Mouse (Mus musculus) forebrain, embryonic 10.5 days (tissue): ENCODE results near the gene Rnf212. TPM values are rescaled to one million over a fixed set of nuclear protein-coding genes. Genes with fewer than 3 reads are reported as not detected.

Experiments
- DNase-seq: peaks from one replicate; pipeline ENCODE4 v3.0.0-alpha.2; 2017; ENCODE audit warnings: low spot score; ENCODE audit errors: extremely low spot score
- H3K27ac ChIP-seq: fragments of 300-500 bp; sonication (generic); 2 replicates; pipeline ENCODE4 v1.5.1; 2016; ENCODE audit warnings: mild to moderate bottlenecking
- H3K27me3 ChIP-seq: fragments of 300-500 bp; sonication (generic); 2 replicates; pipeline ENCODE4 v1.6.1; 2016; ENCODE audit warnings: mild to moderate bottlenecking; ENCODE audit not compliant: poor library complexity, severe bottlenecking
- H3K36me3 ChIP-seq: fragments of 300-500 bp; sonication (generic); replicated peaks from 2 replicates; pipeline ENCODE4 v1.6.1; 2016; ENCODE audit warnings: mild to moderate bottlenecking, moderate library complexity
- H3K4me1 ChIP-seq: fragments of 300-500 bp; sonication (generic); 2 replicates; pipeline ENCODE4 v1.6.1; 2016
- H3K4me3 ChIP-seq: fragments of 300-500 bp; sonication (generic); 2 replicates; pipeline ENCODE4 v1.5.1; 2016; ENCODE audit warnings: mild to moderate bottlenecking, moderate library complexity
- H3K9me3 ChIP-seq: fragments of 300-500 bp; sonication (generic); 2 replicates; pipeline ENCODE4 v1.6.1; 2016; ENCODE audit warnings: mild to moderate bottlenecking, moderate library complexity
- WGBS: fragments of 180-500 bp; shearing (Covaris S2); methylation state at CpG from one replicate; pipeline ENCODE4 v1.1.7; 2016; 5-methylcytosine and 5-hydroxymethylcytosine counted together
- polyA plus RNA-seq: library from polyadenylated mRNA; unstranded; fragments of >200 nt; fragmentation: Nextera tagmentation; extraction: Ambion mirVana; gene quantifications from 2 replicates; pipeline ENCODE4 v1.2.1, GENCODE M21; 2016

Gene Rnf212
- polyA plus RNA-seq, 1 experiment from 2014 or later, result 0.27 TPM

DNA sequence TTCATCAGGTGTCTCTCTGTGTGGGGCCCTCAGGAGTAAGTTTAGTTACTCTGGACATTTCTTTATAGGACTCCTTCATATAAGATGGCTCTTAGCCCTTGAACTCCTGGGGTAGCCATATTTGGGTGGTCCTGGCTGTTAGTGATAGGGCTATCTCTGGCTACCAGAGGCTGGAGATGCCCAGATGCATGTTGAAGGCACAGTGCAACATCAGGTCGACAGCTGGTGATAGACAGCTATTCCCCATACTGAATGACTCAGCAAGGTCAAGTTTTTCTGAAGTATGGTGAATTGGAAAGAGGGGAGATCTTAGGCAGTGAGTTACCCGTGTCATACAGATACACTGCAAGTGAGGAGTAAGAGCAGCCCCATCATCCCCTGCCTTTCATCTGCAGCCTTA, 67.0 kb downstream of the Rnf212 start:
- peaks cover 61% of the 10 kb centered on the region for H3K36me3 ChIP-seq
- peaks cover 13% of the 10 kb centered on the region for H3K4me1 ChIP-seq
- DNase-seq, result no peak
- no peak overlapping the region for H3K4me3 ChIP-seq
- H3K9me3 ChIP-seq, result no peaks in the 10 kb centered on the region
- 82% methylated on average over 2 of the region's 2 CpGs for WGBS
- no peaks in the 10 kb centered on the region for H3K27me3 ChIP-seq
- no peak overlapping the region for H3K27ac ChIP-seq

DNA sequence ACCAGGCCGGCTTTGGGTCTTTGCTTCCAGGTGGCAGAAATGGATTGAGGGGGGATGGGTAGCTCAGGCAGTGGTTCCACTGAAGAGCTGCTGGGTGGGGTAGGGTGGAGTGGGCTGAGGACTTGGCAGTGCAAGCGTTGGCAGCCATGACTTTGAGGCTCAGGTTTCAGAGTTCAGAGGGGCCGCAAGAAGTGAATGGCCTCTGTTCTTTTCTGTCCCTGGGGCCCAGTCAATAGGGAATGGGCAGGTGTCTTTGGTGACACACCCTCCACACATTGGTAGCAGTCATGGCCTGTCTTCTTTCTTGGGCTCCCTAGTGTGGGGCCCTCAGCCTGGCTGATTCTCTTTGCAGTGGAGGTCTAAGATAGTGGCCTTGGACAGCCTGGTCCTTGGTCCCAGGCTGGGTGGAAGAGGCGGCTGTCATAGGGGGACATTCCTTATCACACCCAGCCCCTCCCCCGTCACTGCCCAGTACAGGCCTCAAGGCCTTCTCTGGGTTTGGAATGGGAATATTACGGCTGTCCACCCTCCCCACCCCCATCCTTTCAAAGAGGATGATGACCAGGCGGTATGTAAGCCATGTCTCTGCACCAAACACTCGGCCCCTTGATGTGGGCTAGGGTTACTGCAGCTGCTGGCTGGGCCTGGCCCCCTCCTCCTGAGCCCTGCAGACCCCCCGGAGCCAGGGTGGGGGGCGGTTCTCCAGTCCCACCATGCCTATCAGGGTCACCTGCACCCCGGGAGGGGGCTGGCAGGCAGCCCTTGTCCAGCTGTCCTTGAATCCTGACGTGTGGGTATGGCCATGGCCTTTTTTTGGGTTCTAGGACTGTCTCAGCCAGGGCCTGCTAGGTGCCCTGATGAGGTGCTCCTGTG, 70.8 kb downstream of the Rnf212 start:
- H3K4me1 ChIP-seq, result peaks cover 43% of the 10 kb centered on the region
- WGBS, result 84% methylated on average over 12 of the region's 12 CpGs
- no peaks in the 10 kb centered on the region for H3K27me3 ChIP-seq
- H3K27ac ChIP-seq, result 0 out of 2 replicates have a peak overlapping the region, but pooled peaks have one; percentile 0
- no peaks in the 10 kb centered on the region for H3K9me3 ChIP-seq
- H3K36me3 ChIP-seq, result peaks cover 78% of the 10 kb centered on the region
- no peak for DNase-seq
- H3K4me3 ChIP-seq, result no peak overlapping the region

DNA sequence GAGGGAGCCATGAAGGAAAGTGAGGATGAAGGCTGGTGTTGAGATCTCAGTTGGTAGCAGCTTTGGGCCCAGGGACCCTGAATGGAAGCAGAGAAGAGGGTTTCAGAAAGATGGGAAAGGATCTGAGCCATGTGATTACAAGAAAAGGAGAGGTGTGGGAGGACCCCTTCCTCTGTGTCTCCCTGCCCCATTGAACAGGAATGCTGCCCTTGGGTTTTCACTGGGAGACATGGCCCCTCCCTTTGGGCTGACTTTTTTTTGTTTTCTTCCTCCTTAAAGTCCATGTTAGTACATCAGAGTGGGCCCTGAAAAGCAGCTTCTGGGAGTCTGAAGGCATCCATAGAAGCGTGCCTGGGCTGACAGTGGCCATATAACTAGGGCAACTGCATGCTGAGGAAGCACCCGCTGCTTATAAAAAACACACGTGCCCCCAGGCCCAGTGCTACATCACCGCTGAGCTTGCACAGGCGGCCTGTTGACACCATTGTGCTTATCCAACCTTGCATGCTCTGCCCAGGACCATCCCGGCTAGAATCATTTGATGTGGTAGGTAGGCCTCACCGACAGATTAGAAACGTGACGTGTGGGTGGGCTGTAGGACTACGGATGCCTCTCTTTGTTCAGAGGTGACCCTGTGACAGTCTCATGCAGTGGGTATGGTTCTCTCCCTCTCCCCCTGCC, 73.3 kb downstream of the Rnf212 start:
- 70% methylated on average over 10 of the region's 10 CpGs for WGBS
- H3K36me3 ChIP-seq, result peaks cover 65% of the 10 kb centered on the region
- H3K27ac ChIP-seq, result 0 out of 2 replicates have a peak overlapping the region, but pooled peaks have one; percentile 20

DNA sequence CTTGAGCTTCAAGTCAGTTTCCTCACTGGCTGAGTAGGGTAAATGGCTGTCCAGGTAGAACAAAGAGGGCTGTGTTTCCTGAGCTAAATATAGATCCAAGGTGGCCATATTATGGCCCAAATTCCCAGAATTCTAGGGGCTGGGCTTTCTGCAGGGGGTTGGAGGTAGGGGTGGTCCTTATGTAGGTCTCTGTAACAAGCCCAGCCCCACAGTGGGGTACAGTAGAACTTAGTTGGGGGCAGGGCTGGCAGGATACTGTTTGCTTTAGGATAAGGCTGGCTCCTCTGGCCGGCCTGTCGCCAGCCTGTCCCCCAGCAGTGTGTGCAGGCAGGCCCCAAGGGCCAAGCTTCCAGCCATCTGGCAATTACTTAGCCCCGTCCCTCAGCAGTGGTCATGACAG, 74.4 kb downstream of the Rnf212 start:
- no peak for DNase-seq
- no peak overlapping the region for H3K4me3 ChIP-seq
- H3K9me3 ChIP-seq, result no peaks in the 10 kb centered on the region
- H3K27ac ChIP-seq, result 0 out of 2 replicates have a peak overlapping the region, but pooled peaks have one; percentile 20
- 77% methylated on average over 3 of the region's 3 CpGs for WGBS
- H3K36me3 ChIP-seq, result peaks cover 63% of the 10 kb centered on the region
- peaks cover 79% of the 10 kb centered on the region for H3K4me1 ChIP-seq
- H3K27me3 ChIP-seq, result peaks cover 10% of the 10 kb centered on the region; the same call in 1 of the 2 replicates

More for the DNA sequence above, 73.3 kb downstream of the Rnf212 start:
- Histone ChIP-seq H3K9me3 (no peaks in the 10 kb centered on the region), H3K4me1 (peaks cover 68% of the 10 kb centered on the region), H3K27me3 (0 out of 2 replicates have a peak, but pooled peaks cover under 1% of the 10 kb centered on the region), H3K4me3 (no peak overlapping the region)
- DNase-seq, result no peak

DNA sequence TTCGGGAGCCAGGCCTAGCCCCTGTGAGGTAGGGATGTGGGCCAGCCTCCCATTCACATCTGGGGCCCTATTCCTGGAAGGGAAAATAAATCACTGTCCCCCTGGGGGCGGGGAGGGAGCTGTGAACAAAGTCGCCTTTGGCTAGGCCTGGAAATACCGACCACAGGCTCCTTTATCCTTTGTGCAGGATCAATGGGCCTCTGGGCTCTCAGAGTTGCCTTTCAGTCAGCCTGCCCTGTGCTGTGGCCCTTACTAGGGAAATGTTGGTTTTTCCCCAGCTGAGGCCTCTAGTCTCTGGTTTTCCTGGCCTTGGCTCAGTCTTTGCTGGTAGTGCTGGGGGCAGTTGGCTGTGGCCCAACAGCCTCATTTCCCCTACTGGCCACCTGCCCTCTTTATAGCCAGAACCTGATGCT, 77.4 kb downstream of the Rnf212 start:
- WGBS, result 17% methylated on average over 4 of the region's 4 CpGs
- DNase-seq, result peak; percentile 60
- no peaks in the 10 kb centered on the region for H3K9me3 ChIP-seq
- H3K27ac ChIP-seq, result peak overlapping the region; percentile 80
- H3K36me3 ChIP-seq, result peaks cover 33% of the 10 kb centered on the region
- H3K4me3 ChIP-seq, result peak overlapping the region; percentile 84
- H3K27me3 ChIP-seq, result peaks cover 26% of the 10 kb centered on the region
- H3K4me1 ChIP-seq, result peaks cover 87% of the 10 kb centered on the region

DNA sequence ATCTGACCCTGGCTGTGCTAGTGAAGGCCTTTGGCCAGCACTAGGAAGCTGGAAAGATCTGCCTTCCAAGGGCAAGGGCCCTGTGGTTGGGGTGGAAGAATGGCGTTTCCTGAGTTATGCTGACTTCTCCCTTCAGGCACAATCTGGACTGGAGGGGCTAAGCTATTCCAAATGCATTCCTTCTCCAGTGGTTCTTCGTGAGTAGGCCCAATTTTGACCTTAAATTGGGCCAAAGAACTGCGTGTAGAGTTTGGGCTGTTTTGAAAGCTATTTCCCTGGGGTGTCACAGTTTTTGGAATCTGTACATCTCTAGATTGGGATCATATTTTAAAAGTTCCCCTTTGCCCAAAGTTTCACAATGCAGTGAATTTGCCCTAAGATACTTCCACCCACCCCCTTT, 78.2 kb downstream of the Rnf212 start:
- peaks cover 90% of the 10 kb centered on the region for H3K4me1 ChIP-seq
- no peak for DNase-seq
- WGBS, result 82% methylated on average over 3 of the region's 3 CpGs
- H3K9me3 ChIP-seq, result no peaks in the 10 kb centered on the region
- peaks cover 35% of the 10 kb centered on the region for H3K27me3 ChIP-seq
- H3K27ac ChIP-seq, result peak overlapping the region; percentile 48; the same call in 1 of the 2 replicates
- peaks cover 25% of the 10 kb centered on the region for H3K36me3 ChIP-seq
- H3K4me3 ChIP-seq, result peak overlapping the region; percentile 84; the same call in 1 of the 2 replicates

DNA sequence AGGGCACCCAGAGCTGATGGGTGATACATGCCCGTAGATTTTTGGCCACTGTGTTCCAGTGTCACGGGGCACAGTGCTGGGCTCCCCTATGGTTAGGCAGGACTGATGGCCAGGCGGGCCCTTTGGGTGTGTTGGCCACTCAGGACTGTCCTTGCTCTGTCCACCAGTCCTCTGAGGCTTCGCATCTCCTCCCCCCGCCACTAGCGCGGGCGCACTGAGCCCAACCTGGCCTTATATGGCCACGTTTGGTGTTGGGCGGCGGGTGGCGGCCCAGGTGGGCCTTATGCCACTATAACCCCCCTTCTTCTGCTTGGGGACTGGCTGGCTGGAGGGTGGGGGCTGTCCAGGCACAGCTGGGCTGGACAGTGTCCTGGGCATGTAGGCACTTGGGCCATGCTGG, 78.9 kb downstream of the Rnf212 start:
- Histone ChIP-seq H3K27me3 (peaks cover 39% of the 10 kb centered on the region), H3K4me3 (peak overlapping the region; percentile 84), H3K4me1 (peaks cover 83% of the 10 kb centered on the region), H3K9me3 (no peaks in the 10 kb centered on the region), H3K27ac (peak overlapping the region; percentile 48; the same call in 1 of the 2 replicates), H3K36me3 (peaks cover 24% of the 10 kb centered on the region)
- DNase-seq, result no peak
- 93% methylated on average over 12 of the region's 12 CpGs for WGBS

DNA sequence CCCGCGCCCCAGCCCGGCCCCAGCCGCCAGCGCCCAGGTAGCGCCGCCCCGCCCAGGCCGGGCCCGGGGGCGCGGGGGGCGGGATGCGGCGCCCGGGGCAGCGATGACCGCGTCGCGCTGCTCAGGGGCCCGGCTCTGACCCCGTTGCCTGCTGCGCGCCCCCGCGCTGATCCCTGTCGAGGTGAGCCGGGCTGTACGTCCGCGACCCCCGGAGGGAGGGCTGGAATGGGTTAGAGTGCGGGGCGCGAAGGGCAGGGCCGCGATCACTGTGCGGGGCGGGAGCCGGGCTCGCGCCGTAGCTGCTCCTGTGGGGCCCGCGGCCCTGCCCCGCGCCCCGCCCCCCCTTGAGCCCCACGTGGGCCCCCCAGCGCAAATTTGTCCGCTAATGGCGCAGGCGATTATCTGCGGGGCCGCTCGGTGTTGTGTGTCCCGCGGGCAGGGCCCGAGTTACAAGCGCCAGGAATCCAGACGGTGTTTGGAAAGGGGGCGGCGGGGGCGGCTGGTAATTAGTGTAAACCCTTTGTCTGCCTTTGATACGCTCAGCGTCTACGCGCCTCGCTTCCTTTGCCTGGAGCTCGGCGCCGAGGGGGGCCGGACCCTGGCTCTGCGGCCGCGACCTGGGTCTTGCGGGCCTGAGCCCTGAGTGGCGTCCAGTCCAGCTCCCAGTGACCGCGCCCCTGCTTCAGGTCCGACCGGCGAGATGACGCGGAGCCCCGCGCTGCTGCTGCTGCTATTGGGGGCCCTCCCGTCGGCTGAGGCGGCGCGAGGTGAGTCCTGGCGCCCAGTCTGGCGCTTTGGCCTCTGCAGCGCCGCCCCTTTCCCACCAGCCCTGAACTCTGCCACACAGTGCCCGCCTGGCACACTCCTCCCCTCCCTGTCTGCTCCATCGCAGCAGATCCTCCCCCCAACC, 80.2 kb downstream of the Rnf212 start:
- peak overlapping the region; percentile 84 for H3K4me3 ChIP-seq
- peaks cover 39% of the 10 kb centered on the region for H3K27me3 ChIP-seq
- under 1% methylated on average over 97 of the region's 99 CpGs for WGBS
- H3K9me3 ChIP-seq, result no peaks in the 10 kb centered on the region
- peak overlapping the region; percentile 91 for H3K27ac ChIP-seq
- peak; percentile 52 for DNase-seq
- H3K36me3 ChIP-seq, result peaks cover 24% of the 10 kb centered on the region
- peaks cover 71% of the 10 kb centered on the region for H3K4me1 ChIP-seq

DNA sequence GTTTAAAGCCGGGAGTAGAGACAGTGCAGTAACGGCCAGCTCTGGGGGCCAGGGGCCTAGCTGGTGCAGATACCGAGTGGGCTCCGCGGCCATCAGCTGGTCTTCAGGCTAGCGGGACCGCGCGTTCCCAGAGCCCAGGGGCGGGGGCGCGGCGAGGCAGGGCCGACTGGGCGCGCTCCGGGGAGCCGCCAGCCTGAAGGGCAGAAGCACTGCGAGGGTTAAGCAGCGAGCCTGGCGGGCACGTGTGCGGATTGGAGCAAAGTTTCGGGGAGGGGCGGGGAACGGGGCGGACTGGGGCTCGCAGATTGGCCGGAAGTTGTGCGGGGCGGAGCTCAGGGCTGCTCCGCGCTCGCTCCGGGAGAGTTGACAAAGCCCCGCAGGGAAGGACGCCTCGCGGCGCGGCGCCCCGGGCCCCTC, 80.9 kb downstream of the Rnf212 start:
- Histone ChIP-seq H3K9me3 (no peaks in the 10 kb centered on the region), H3K36me3 (peaks cover 20% of the 10 kb centered on the region), H3K4me3 (peak overlapping the region; percentile 84), H3K4me1 (peaks cover 66% of the 10 kb centered on the region), H3K27me3 (peaks cover 39% of the 10 kb centered on the region), H3K27ac (peak overlapping the region; percentile 91)
- under 1% methylated on average over 42 of the region's 43 CpGs for WGBS
- peak; percentile 93 for DNase-seq

DNA sequence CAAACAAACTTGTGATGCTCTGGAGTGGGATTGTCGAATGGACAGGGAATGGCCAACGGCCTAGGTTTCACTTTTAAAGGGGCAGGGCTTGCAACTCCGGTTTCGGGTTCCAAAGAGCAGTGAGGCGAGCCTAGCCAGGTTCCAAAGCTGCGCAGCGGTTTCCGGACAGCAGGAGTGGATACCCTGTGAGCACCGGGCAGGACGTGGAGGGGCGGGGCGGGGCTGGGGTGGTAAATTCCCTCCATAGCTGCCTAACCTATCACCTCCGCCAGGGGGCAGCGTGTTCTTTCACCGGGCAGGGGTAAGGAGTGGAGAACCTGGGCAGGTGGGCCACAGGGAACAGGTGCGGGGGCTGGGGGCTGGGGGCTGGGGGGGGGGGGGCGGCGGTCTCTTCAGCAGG, 82.5 kb downstream of the Rnf212 start, which contains the start of gene Fgfrl1:
Gene Fgfrl1, plus strand, starts transcription at position 112 of the 400 bp plus-strand sequence.
- no peak within 1 kb of the TSS for H3K27ac ChIP-seq
- peaks cover 50% of the 10 kb centered on the region for H3K4me1 ChIP-seq
- peak; percentile 53 for DNase-seq

DNA sequence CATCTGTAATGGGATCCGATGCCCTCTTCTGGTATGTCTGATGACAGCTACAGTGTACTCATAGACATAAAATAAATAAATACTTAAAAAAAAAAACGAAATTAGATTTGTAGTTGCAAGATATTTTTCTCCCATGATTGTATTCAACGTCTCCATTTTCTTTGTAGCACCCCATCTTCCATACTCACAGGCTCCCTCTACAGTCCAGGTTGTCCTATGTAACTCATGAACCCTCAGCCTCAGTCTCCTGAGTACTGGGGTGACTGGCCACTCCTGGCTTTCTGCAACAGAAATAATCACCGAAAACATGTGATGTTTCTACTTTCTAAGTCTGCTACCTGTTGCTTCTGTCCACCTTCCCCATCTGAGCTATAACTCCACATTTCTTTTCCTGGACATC, 83.6 kb downstream of the Rnf212 start:
- 78% methylated on average over 4 of the region's 4 CpGs for WGBS
- H3K27ac ChIP-seq, result no peak overlapping the region
- H3K9me3 ChIP-seq, result no peaks in the 10 kb centered on the region
- DNase-seq, result no peak
- peaks cover 39% of the 10 kb centered on the region for H3K4me1 ChIP-seq
- H3K36me3 ChIP-seq, result peaks cover 7% of the 10 kb centered on the region
- peaks cover 35% of the 10 kb centered on the region for H3K27me3 ChIP-seq
- no peak overlapping the region for H3K4me3 ChIP-seq

More for the DNA sequence above, 82.5 kb downstream of the Rnf212 start, which contains the start of gene Fgfrl1:
- H3K27me3 ChIP-seq, result peaks cover 39% of the 10 kb centered on the region
- peaks cover 10% of the 10 kb centered on the region for H3K36me3 ChIP-seq
- 5% methylated on average over 18 of the region's 18 CpGs for WGBS
- H3K4me3 ChIP-seq, result peak within 1 kb of the TSS; percentile 84
- H3K9me3 ChIP-seq, result no peaks in the 10 kb centered on the region

DNA sequence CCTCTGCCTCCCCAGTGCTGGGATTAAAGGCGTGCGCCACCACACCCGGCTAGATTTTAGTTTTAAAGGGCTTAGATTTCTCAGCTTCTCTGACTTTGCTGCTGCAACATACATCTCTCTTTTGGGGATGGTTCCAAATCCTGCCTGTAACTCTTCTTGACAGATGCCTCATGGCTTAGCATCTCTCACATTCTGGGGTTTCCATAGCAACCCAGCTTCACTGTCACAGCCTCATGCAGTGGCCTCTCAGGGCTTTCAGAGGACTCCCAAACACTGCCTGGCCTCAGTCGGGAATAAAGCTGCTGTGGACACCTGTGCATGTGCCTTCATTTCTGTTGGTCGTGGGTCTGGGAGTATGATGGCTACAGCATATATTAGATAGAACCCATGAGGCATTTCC, 85.7 kb downstream of the Rnf212 start:
- no peaks in the 10 kb centered on the region for H3K36me3 ChIP-seq
- no peaks in the 10 kb centered on the region for H3K9me3 ChIP-seq
- WGBS, result 74% methylated on average over 5 of the region's 5 CpGs
- peaks cover 24% of the 10 kb centered on the region for H3K4me1 ChIP-seq
- H3K27me3 ChIP-seq, result peaks cover 25% of the 10 kb centered on the region
- no peak overlapping the region for H3K4me3 ChIP-seq
- DNase-seq, result no peak
- H3K27ac ChIP-seq, result no peak overlapping the region
